Mouse (Mus musculus) lung, embryonic 14.5 days (tissue): ENCODE measurements around the gene Tnrc6b. TPM values are rescaled to one million over a fixed set of nuclear protein-coding genes. Genes with fewer than 3 reads are reported as not detected.
"Not testable (repeated sequence)": the region's sequence is repeated elsewhere in the genome, so short reads cannot be mapped to it uniquely, and the experiment has no call there.

Source experiments
- ATAC-seq: fragments of 200-750 bp; cut with Nextera tagmentation; 2 replicates; pipeline ENCODE4 v1.8.0; 2017; ENCODE audit warnings: mild to moderate bottlenecking, moderate TSS enrichment, moderate library complexity; ENCODE audit not compliant: insufficient read depth
- DNase-seq: peaks from one replicate; pipeline ENCODE4 v3.0.0-alpha.2; 2015
- H3K27ac ChIP-seq: fragments of 300-500 bp; sonication (generic); 2 replicates; pipeline ENCODE4 v1.5.1; 2014; ENCODE audit warnings: low read depth, mild to moderate bottlenecking, moderate library complexity
- H3K27me3 ChIP-seq: fragments of 300-500 bp; sonication (generic); 2 replicates; pipeline ENCODE4 v1.6.1; 2014; ENCODE audit warnings: low read length, control low read depth; ENCODE audit not compliant: insufficient read depth
- H3K36me3 ChIP-seq: fragments of 300-500 bp; sonication (generic); 2 replicates; pipeline ENCODE4 v1.6.1; 2014; ENCODE audit warnings: control low read depth; ENCODE audit not compliant: insufficient read depth
- H3K4me1 ChIP-seq: fragments of 300-500 bp; sonication (generic); 2 replicates; pipeline ENCODE4 v1.6.1; 2014; ENCODE audit warnings: antibody characterized with exemption, control low read depth; ENCODE audit not compliant: insufficient read depth
- H3K4me2 ChIP-seq: fragments of 300-500 bp; sonication (generic); 2 replicates; pipeline ENCODE4 v1.6.1; 2014; ENCODE audit warnings: mild to moderate bottlenecking
- H3K4me3 ChIP-seq: fragments of 300-500 bp; sonication (generic); 2 replicates; pipeline ENCODE4 v1.5.1; 2014; ENCODE audit warnings: low read depth, low read length
- H3K9ac ChIP-seq: fragments of 300-500 bp; sonication (generic); 2 replicates; pipeline ENCODE4 v1.6.1; 2014
- H3K9me3 ChIP-seq: fragments of 300-500 bp; sonication (generic); 2 replicates; pipeline ENCODE4 v1.6.1; 2016; ENCODE audit warnings: low read depth, low read length, control low read depth
- CTCF ChIP-seq: IDR thresholded peaks from 2 replicates; pipeline ENCODE4 v1.5.1; 2016; ENCODE audit warnings: antibody characterized with exemption, low read depth
- WGBS: fragments of 180-500 bp; shearing (Covaris S2); extraction: QIAGEN DNeasy Blood & Tissue Kit; methylation state at CpG from one replicate; pipeline ENCODE4 v1.1.7; 2014; 5-methylcytosine and 5-hydroxymethylcytosine counted together
- polyA plus RNA-seq: library from polyadenylated mRNA; unstranded; fragments of >200 nt; fragmentation: Nextera tagmentation; extraction: Ambion mirVana; gene quantifications from 2 replicates; pipeline ENCODE4 v1.2.1, GENCODE M21; 2014

The Tnrc6b gene
- polyA plus RNA-seq, 1 experiment from 2014 or later, result 17.5 TPM

GRCm38 (mm10) chr15:80859366-80859765 lies 148.3 kb downstream of the Tnrc6b start:
- TF ChIP-seq CTCF, result no peak
- H3K27ac ChIP-seq, result no peak overlapping the region
- DNase-seq, result no peak
- peaks cover 8% of the 10 kb centered on the region for H3K36me3 ChIP-seq
- H3K4me3 ChIP-seq, result no peak overlapping the region
- no peak overlapping the region for H3K9ac ChIP-seq
- H3K9me3 ChIP-seq, result no peaks in the 10 kb centered on the region
- no peaks in the 10 kb centered on the region for H3K27me3 ChIP-seq
- H3K4me2 ChIP-seq, result no peak overlapping the region
- WGBS, result 95% methylated on average over 2 of the region's 2 CpGs
- no peaks in the 10 kb centered on the region for H3K4me1 ChIP-seq
- ATAC-seq, result no peak

- no peak overlapping the region for H3K4me2 ChIP-seq
- DNase-seq, result no peak
- H3K4me1 ChIP-seq, result no peaks in the 10 kb centered on the region
- H3K27ac ChIP-seq, result no peak overlapping the region
- 84% methylated on average over 1 of the region's 1 CpGs for WGBS
- no peak overlapping the region for H3K4me3 ChIP-seq
- H3K9ac ChIP-seq, result no peak overlapping the region
- no peak for TF ChIP-seq CTCF
- no peak for ATAC-seq
- H3K9me3 ChIP-seq, result no peaks in the 10 kb centered on the region
- no peaks in the 10 kb centered on the region for H3K27me3 ChIP-seq
- H3K36me3 ChIP-seq, result peaks cover 9% of the 10 kb centered on the region
Measured at GRCm38 (mm10) chr15:80861302-80861701, 150.2 kb downstream of the Tnrc6b start.

GRCm38 (mm10) chr15:80862027-80862426 lies 150.9 kb downstream of the Tnrc6b start:
- Histone ChIP-seq H3K9me3 (no peaks in the 10 kb centered on the region), H3K27me3 (no peaks in the 10 kb centered on the region), H3K4me1 (no peaks in the 10 kb centered on the region), H3K4me2 (no peak overlapping the region), H3K27ac (no peak overlapping the region), H3K36me3 (peaks cover 15% of the 10 kb centered on the region), H3K4me3 (no peak overlapping the region), H3K9ac (no peak overlapping the region)
- DNase-seq (no peak), ATAC-seq (no peak)
- WGBS, result 76% methylated on average over 2 of the region's 2 CpGs
- no peak for TF ChIP-seq CTCF

GRCm38 (mm10) chr15:80868603-80869002 lies 157.5 kb downstream of the Tnrc6b start:
- not testable (repeated sequence) for DNase-seq, H3K4me1 ChIP-seq, H3K27ac ChIP-seq, ATAC-seq, H3K9me3 ChIP-seq, H3K9ac ChIP-seq, H3K4me2 ChIP-seq, H3K27me3 ChIP-seq, H3K4me3 ChIP-seq
- H3K36me3 ChIP-seq, result peaks cover 17% of the 10 kb centered on the region; the same call in 1 of the 2 replicates
- 91% methylated on average over 4 of the region's 4 CpGs for WGBS

- DNase-seq (no peak), ATAC-seq (no peak)
- no peaks in the 10 kb centered on the region for H3K27me3 ChIP-seq
- no peak overlapping the region for H3K9ac ChIP-seq
- H3K4me2 ChIP-seq, result no peak overlapping the region
- H3K4me3 ChIP-seq, result no peak overlapping the region
- no peaks in the 10 kb centered on the region for H3K9me3 ChIP-seq
- H3K4me1 ChIP-seq, result no peaks in the 10 kb centered on the region
- 80% methylated on average over 3 of the region's 3 CpGs for WGBS
- H3K27ac ChIP-seq, result no peak overlapping the region
- no peak for TF ChIP-seq CTCF
- peaks cover 24% of the 10 kb centered on the region for H3K36me3 ChIP-seq
Measured at GRCm38 (mm10) chr15:80874726-80875125, 163.6 kb downstream of the Tnrc6b start.

GRCm38 (mm10) chr15:80876231-80876630 lies 165.1 kb downstream of the Tnrc6b start:
- no peak overlapping the region for H3K4me3 ChIP-seq
- no peak for DNase-seq
- no peak for TF ChIP-seq CTCF
- no peaks in the 10 kb centered on the region for H3K27me3 ChIP-seq
- no peak overlapping the region for H3K4me2 ChIP-seq
- 87% methylated on average over 21 of the region's 21 CpGs for WGBS
- H3K36me3 ChIP-seq, result peaks cover 38% of the 10 kb centered on the region
- no peak overlapping the region for H3K9ac ChIP-seq
- ATAC-seq, result no peak
- no peaks in the 10 kb centered on the region for H3K4me1 ChIP-seq
- no peak overlapping the region for H3K27ac ChIP-seq
- no peaks in the 10 kb centered on the region for H3K9me3 ChIP-seq

- H3K4me2 ChIP-seq, result no peak overlapping the region
- no peak for DNase-seq
- no peak overlapping the region for H3K9ac ChIP-seq
- H3K27ac ChIP-seq, result no peak overlapping the region
- ATAC-seq, result no peak
- H3K9me3 ChIP-seq, result no peaks in the 10 kb centered on the region
- no peaks in the 10 kb centered on the region for H3K4me1 ChIP-seq
- 86% methylated on average over 8 of the region's 8 CpGs for WGBS
- TF ChIP-seq CTCF, result no peak
- no peak overlapping the region for H3K4me3 ChIP-seq
- H3K36me3 ChIP-seq, result peaks cover 81% of the 10 kb centered on the region
- no peaks in the 10 kb centered on the region for H3K27me3 ChIP-seq
Measured at GRCm38 (mm10) chr15:80884095-80884494, 173.0 kb downstream of the Tnrc6b start.
